Mouse (Mus musculus) heart, postnatal 36 days (tissue): ENCODE measurements around the gene Shroom3. TPM values are rescaled to one million over a fixed set of nuclear protein-coding genes. Genes with fewer than 3 reads are reported as not detected.

Experiments used
- DNase-seq, 2 experiments: peaks; one replicate each; pipeline ENCODE4 v3.0.0; 2021 to 2022
- intact Hi-C: fragments of 180-260 bp; cut with DNase I; formaldehyde crosslinking; loops from one replicate; pipeline ENCODE4 v1.15.1; 2025
- total RNA-seq, 2 experiments: library from RNA; stranded (reverse); gene quantifications; 2 replicates each; pipeline ENCODE4 v1.2.3; 2021

Gene Shroom3
- total RNA-seq, 2 experiments from 2014 or later: 40.0 to 48.9 TPM

- intact Hi-C loops: no loop called here
- no peak for DNase-seq
Measured at GRCm38 (mm10) chr5:92742701-92743100, 59.5 kb downstream of the Shroom3 start.

- peak; percentile 23 to 41 for DNase-seq
- intact Hi-C loops: no loop called here
Measured at GRCm38 (mm10) chr5:92745390-92746253, 62.4 kb downstream of the Shroom3 start.

GRCm38 (mm10) chr5:92751488-92751887 lies 68.3 kb downstream of the Shroom3 start:
- DNase-seq: no peak
- intact Hi-C loops: no loop called here

DNA sequence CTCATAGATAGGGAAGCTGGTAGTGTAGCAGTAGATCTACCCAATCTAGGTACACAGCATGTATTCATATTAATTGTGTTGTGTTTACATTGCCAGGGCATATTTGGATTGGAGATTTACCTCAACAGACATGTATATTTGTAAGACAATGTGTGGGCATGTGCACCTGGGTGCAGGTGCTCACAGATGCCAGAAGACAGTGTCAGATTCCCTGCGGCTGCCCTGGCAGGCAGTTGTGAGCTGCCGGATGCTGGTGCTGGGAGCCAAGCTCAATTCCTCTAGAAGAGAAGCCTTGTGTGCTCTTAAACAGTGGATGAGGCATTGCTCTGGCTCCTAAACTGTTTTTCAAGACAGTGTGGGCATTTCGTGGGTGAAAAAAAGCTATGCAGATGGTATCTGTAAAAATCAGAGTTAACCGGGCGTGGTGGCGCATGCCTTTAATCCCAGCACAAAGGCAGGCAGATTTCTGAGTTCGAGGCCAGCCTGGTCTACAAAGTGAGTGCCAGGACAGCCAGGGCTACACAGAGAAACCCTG lies 72.1 kb downstream of the Shroom3 start:
- intact Hi-C loops: no loop called here
- no peak for DNase-seq

- no peak for DNase-seq
- intact Hi-C loops: no loop called here
Measured at GRCm38 (mm10) chr5:92759156-92759745, 76.0 kb downstream of the Shroom3 start.

DNA sequence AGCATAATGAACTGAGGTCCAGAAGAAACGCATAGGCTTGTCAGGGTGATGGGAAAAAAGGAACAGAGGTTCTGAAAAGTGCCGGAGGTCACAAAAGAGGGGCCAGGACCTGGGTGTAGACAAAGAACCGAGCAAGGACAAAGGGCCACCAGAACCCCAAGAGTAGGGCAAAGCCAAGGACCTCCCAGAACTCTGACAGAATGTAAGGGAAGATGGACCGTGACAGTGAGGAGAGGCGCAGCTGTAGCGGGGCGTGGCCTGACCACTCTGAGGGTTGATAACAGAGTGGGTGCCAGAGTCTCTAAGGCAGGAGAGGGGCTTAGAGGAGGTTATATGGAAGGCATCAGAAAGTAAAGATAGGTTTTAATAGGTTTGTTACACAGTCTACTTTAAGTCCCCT lies 77.3 kb downstream of the Shroom3 start:
- intact Hi-C loops: no loop called here
- DNase-seq: no peak

DNA sequence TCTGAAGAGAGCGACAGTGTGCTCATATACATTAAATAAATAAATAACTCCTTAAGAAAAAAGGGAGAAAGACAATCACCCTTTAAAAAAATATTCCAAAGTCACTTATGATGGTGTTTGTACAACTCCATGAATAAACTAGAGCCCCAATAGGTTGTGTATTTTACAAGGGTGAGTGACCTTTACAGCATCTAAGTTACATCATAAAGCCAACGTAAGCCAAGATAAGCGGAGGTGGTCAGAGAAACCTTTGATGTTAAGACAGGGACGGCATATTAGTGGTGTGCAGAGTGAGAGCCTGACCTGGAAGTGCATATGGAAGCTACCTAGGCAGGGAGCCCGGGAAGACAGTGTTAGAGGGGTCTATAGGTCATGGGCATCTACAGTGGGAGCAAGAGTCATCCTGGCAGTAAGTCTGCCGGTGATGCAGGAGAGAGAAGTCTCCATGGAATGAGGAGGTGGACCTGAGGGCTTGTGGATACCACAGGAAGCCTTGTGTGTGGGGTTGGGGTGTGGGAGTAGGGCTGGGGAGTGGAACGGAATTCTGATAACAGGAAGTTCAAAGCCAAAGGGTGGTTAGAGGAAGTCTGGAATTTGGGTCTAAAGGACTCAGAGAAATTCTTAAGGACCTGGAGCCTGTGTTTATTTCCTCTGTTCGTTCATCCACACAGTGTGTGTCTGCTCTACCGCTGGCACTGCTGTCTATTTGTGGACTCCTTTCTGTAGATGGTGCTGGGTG lies 78.5 kb downstream of the Shroom3 start:
- no peak for DNase-seq
- intact Hi-C loops: no loop called here

DNA sequence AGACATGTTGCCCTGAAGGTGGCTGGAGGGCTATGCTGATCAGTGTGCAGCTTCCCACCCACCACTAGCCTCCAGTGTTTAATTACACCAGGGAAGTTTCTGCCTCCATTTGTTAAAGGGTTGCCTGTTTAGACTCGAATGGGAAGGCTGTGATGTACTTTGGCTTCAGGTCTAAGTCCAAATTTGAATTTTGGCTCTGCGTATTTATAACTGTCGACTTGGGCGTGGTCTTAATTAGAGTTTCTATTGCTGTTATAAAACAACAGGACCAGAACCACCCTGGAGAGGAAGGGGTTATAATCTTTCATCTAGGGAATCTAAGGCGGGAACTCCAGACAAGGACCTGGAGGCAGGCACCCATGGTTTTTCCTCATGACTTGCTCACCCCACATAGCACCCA lies 79.2 kb downstream of the Shroom3 start:
- intact Hi-C loops: no loop called here
- DNase-seq: no peak

DNA sequence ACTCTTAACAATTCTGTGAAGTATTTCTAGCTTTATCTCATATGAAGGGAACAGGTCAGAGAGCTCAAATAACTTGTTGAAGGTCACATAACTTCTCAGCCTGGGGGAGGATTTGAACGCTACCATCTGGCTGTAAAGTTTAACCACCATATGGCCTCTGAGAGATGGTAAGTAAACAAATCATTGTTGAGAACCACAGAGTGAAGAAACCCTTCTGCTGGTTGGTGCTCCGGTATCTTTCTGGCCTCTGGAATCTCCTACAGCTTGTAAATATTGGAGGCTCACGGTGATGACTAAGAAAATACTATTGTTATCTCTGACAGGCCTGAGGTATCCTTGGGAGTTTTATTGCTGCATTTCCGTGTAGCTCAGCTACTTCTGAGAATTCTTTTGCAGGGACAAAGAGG lies 80.3 kb downstream of the Shroom3 start:
- no peak for DNase-seq
- intact Hi-C loops: no loop called here

- intact Hi-C loops: no loop called here
- no peak for DNase-seq
Measured at GRCm38 (mm10) chr5:92766301-92766700, 83.1 kb downstream of the Shroom3 start.

GRCm38 (mm10) chr5:92767194-92767777 lies 84.1 kb downstream of the Shroom3 start:
- no peak for DNase-seq
- intact Hi-C loops: no loop called here

DNA sequence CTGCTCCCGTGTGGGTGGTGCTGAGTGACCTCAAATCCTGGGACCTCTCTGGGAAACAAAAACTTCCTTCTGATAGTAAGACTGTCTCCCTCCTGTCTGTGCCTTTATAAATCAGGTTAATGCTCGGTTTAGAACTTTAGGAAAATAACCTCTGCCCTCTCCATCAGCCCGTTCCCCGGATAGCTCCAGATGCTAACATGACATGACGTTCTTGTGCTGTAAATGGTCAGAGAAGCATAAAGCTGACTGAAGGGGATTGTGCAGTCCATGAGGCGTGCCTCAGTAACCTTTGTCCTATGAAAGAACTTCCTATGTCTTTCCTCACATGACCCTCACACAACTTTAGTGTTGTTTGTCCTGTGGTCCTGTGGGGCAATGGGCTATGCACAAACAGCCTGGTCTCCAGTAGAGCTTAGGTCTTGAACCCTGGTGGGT lies 84.6 kb downstream of the Shroom3 start:
- intact Hi-C loops: no loop called here
- no peak for DNase-seq

DNA sequence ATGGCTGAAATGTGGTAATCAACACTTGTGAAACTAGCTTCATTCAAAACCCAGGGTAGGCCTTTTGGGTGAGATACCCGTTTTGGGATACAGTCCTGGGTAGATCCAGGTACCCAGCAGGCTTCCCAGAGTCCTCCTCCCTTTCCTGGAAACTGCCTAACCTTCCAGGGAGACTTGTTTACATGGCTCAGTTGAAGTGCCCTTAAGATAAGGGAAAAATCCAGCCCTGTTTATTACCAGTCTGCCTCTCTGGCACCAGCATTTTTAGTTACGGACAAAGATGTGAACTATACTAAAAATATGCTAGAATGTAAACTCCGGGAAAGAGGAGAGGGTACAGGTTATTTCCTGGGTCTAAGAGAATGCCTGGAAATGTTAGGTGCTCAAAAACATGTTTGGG lies 90.6 kb downstream of the Shroom3 start:
- no peak for DNase-seq
- intact Hi-C loops: no loop called here

- DNase-seq: no peak
- intact Hi-C loops: no loop called here
Measured at GRCm38 (mm10) chr5:92774419-92774818, 91.2 kb downstream of the Shroom3 start.

GRCm38 (mm10) chr5:92774893-92775292 lies 91.7 kb downstream of the Shroom3 start:
- intact Hi-C loops: no loop called here

DNA sequence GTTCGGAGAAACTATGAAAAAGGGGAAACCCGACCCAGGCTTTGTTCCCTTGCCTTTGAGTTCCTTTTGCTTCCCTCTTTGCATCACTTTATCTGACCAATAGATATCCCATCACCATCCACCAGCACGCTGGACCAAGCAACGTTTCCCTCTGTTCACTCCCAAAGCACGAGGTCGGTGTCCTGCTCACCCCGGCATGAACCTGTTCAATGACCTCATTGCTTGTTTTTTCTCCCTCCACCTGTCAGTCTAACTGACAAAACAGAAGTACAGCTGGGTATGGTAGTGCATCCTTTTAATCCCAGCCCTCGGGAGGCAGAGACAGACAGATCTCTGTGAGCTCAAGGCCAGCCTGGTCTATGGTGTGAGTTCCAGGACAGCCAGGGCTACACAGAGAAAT lies 95.2 kb downstream of the Shroom3 start:
- intact Hi-C loops: no loop called here
- DNase-seq: no peak

More at GRCm38 (mm10) chr5:92774893-92775292, 91.7 kb downstream of the Shroom3 start:
- no peak for DNase-seq

DNA sequence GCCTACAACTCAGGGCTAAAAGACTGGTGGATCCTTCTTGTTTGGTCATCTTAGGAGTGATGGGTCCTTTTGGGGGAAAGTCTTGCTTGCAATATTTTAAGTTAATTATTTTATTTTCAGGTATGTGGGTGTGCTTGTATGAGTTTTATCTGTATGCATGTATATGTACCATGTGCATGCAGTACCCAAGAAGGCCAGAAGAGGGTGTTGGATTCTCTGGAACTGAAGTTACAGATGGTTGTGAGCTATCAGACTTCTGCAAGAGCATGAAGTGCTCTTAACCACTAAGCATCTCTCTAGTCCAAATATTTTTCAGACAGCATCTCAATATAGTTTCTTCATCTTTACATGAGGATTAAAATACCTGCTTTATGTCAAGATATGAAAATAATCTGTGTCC lies 97.8 kb downstream of the Shroom3 start:
- DNase-seq: no peak
- intact Hi-C loops: no loop called here

- no peak for DNase-seq
- intact Hi-C loops: no loop called here
Measured at GRCm38 (mm10) chr5:92784037-92784860, 101.0 kb downstream of the Shroom3 start.

DNA sequence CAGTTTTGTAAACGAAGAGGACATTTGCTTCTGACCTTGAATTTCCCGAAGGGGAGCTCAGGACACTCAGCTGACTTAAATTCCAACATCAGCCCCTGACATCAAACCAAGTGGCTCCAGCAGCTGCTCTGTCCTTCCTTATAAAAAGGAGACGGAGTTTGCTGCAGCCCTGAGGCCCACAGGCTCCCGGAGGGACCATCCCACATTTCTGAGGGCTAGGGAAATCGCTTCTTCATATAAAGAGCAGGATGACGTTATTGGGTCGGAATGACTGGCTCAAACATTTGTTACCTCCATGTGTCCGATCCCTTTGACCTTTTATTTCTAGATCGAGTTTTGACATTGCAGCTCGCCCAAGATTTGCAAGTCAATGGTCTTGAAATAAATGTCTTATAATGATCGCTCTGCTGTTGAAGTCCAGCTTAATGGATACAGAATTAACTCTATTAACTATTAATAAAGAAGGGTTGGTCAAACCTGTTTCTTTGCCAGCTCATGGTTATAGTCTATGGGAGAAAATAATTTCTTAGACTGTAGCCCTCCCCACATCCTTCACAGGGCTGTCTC lies 102.7 kb downstream of the Shroom3 start:
- intact Hi-C loops: no loop called here
- DNase-seq: no peak

DNA sequence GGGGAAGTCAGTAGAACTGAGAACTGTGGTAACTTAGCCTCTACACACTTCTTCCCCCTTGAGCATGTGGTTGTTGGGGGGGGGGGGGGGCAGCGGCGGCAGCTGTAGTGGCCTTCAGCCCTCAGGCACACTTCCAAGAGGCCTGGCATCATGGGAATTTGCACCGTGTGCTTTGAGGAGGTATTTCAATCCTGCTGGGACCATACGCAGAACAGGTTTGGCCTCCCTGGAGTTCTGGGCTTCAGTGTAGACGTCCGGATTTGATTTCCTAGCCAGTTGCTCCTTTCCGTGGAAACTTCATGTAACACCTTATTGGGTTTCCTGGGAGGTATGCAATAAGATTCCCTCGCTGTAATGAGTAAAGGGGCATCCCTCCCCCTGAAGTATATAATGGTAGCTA lies 105.8 kb downstream of the Shroom3 start:
- no peak for DNase-seq

More for the DNA sequence above, 105.8 kb downstream of the Shroom3 start:
- intact Hi-C loops: no loop called here
